Mouse (Mus musculus): Measurements from ENCODE around the gene Igfn1. TPM values are rescaled to one million over a fixed set of nuclear protein-coding genes. Genes with fewer than 3 reads are reported as not detected.

Igfn1 gene
- polyA plus RNA-seq, 1 experiment from 2014 or later, result not detected

GRCm38 (mm10) chr1:136017907-136018313 is 11.8 kb upstream of the Igfn1 start:
- Histone ChIP-seq H3K4me2 (ENCODE audit: low read depth, low read length) (peak overlapping the region; percentile 87), H3K27ac (replicated peaks; ENCODE audit: low read depth, low read length) (peak overlapping the region; percentile 68; the same call in 1 of the 2 replicates), H3K9ac (replicated peaks; ENCODE audit: low read length) (peak overlapping the region; percentile 83), H3K36me3 (replicated peaks; ENCODE audit: control insufficient read depth, insufficient read depth, low read depth, low read length) (peaks cover 4% of the 10 kb centered on the region), H3K27me3 (ENCODE audit: control insufficient read depth, insufficient read depth, low read length) (no peaks in the 10 kb centered on the region), H3K4me3 (ENCODE audit: low read depth, low read length) (peak overlapping the region; percentile 74), H3K9me3 (replicated peaks; ENCODE audit: control insufficient read depth, low read length) (no peaks in the 10 kb centered on the region), H3K4me1 (ENCODE audit: control insufficient read depth, insufficient read depth, low read length) (no peaks in the 10 kb centered on the region)
- DNase-seq (ENCODE audit: low spot score) (peak; percentile 99), ATAC-seq (replicated peaks; ENCODE audit: insufficient number of reproducible peaks, low FRiP score, low TSS enrichment, low read depth) (peak; percentile 98)
- 0% methylated on average over 22 of the region's 22 CpGs for WGBS

GRCm38 (mm10) chr1:136017307-136017706 is 11.2 kb upstream of the Igfn1 start:
- peak; percentile 61; the same call in 1 of the 2 replicates for ATAC-seq (replicated peaks; ENCODE audit: insufficient number of reproducible peaks, low FRiP score, low TSS enrichment, low read depth)
- H3K27ac ChIP-seq (replicated peaks; ENCODE audit: low read depth, low read length), result no peak overlapping the region; the same call in 1 of the 2 replicates
- WGBS, result 49% methylated on average over 2 of the region's 2 CpGs
- H3K27me3 ChIP-seq (ENCODE audit: control insufficient read depth, insufficient read depth, low read length), result no peaks in the 10 kb centered on the region
- peaks cover 4% of the 10 kb centered on the region for H3K36me3 ChIP-seq (replicated peaks; ENCODE audit: control insufficient read depth, insufficient read depth, low read depth, low read length)
- no peak overlapping the region for H3K4me2 ChIP-seq (ENCODE audit: low read depth, low read length)
- no peak overlapping the region for H3K4me3 ChIP-seq (ENCODE audit: low read depth, low read length)
- no peaks in the 10 kb centered on the region for H3K4me1 ChIP-seq (ENCODE audit: control insufficient read depth, insufficient read depth, low read length)
- H3K9me3 ChIP-seq (replicated peaks; ENCODE audit: control insufficient read depth, low read length), result no peaks in the 10 kb centered on the region
- no peak overlapping the region for H3K9ac ChIP-seq (replicated peaks; ENCODE audit: low read length)
- DNase-seq (ENCODE audit: low spot score), result peak; percentile 59

GRCm38 (mm10) chr1:136014796-136015502 is 8.8 kb upstream of the Igfn1 start:
- no peak for ATAC-seq (replicated peaks; ENCODE audit: insufficient number of reproducible peaks, low FRiP score, low TSS enrichment, low read depth)
- WGBS, result 80% methylated on average over 2 of the region's 2 CpGs

GRCm38 (mm10) chr1:136013513-136013912 is 7.4 kb upstream of the Igfn1 start:
- Histone ChIP-seq H3K9ac (replicated peaks; ENCODE audit: low read length) (no peak overlapping the region), H3K4me2 (ENCODE audit: low read depth, low read length) (no peak overlapping the region), H3K4me1 (ENCODE audit: control insufficient read depth, insufficient read depth, low read length) (no peaks in the 10 kb centered on the region), H3K4me3 (ENCODE audit: low read depth, low read length) (no peak overlapping the region), H3K9me3 (replicated peaks; ENCODE audit: control insufficient read depth, low read length) (no peaks in the 10 kb centered on the region), H3K27ac (replicated peaks; ENCODE audit: low read depth, low read length) (no peak overlapping the region), H3K36me3 (replicated peaks; ENCODE audit: control insufficient read depth, insufficient read depth, low read depth, low read length) (no peaks in the 10 kb centered on the region), H3K27me3 (ENCODE audit: control insufficient read depth, insufficient read depth, low read length) (no peaks in the 10 kb centered on the region)
- ATAC-seq (replicated peaks; ENCODE audit: insufficient number of reproducible peaks, low FRiP score, low TSS enrichment, low read depth) (no peak), DNase-seq (ENCODE audit: low spot score) (no peak)
- 74% methylated on average over 4 of the region's 4 CpGs for WGBS

More at GRCm38 (mm10) chr1:136014796-136015502, 8.8 kb upstream of the Igfn1 start:
- no peak overlapping the region for H3K27ac ChIP-seq (replicated peaks; ENCODE audit: low read depth, low read length)
- DNase-seq (ENCODE audit: low spot score), result no peak
- no peak overlapping the region for H3K4me3 ChIP-seq (ENCODE audit: low read depth, low read length)
- H3K36me3 ChIP-seq (replicated peaks; ENCODE audit: control insufficient read depth, insufficient read depth, low read depth, low read length), result no peaks in the 10 kb centered on the region
- no peaks in the 10 kb centered on the region for H3K27me3 ChIP-seq (ENCODE audit: control insufficient read depth, insufficient read depth, low read length)
- H3K4me2 ChIP-seq (ENCODE audit: low read depth, low read length), result no peak overlapping the region
- no peaks in the 10 kb centered on the region for H3K9me3 ChIP-seq (replicated peaks; ENCODE audit: control insufficient read depth, low read length)
- no peaks in the 10 kb centered on the region for H3K4me1 ChIP-seq (ENCODE audit: control insufficient read depth, insufficient read depth, low read length)
- no peak overlapping the region for H3K9ac ChIP-seq (replicated peaks; ENCODE audit: low read length)

GRCm38 (mm10) chr1:136010247-136010646 is 4.1 kb upstream of the Igfn1 start:
- no peaks in the 10 kb centered on the region for H3K36me3 ChIP-seq (replicated peaks; ENCODE audit: control insufficient read depth, insufficient read depth, low read depth, low read length)

GRCm38 (mm10) chr1:136008159-136008533 is 2.0 kb upstream of the Igfn1 start:
- ATAC-seq (replicated peaks; ENCODE audit: insufficient number of reproducible peaks, low FRiP score, low TSS enrichment, low read depth), result no peak
- Histone ChIP-seq H3K9ac (replicated peaks; ENCODE audit: low read length) (no peak overlapping the region), H3K4me2 (ENCODE audit: low read depth, low read length) (peak overlapping the region; percentile 76), H3K27me3 (ENCODE audit: control insufficient read depth, insufficient read depth, low read length) (0 out of 2 replicates have a peak, but pooled peaks cover 4% of the 10 kb centered on the region), H3K4me3 (ENCODE audit: low read depth, low read length) (peak overlapping the region; percentile 44; the same call in 1 of the 2 replicates), H3K9me3 (replicated peaks; ENCODE audit: control insufficient read depth, low read length) (no peaks in the 10 kb centered on the region), H3K4me1 (ENCODE audit: control insufficient read depth, insufficient read depth, low read length) (no peaks in the 10 kb centered on the region), H3K27ac (replicated peaks; ENCODE audit: low read depth, low read length) (no peak overlapping the region), H3K36me3 (replicated peaks; ENCODE audit: control insufficient read depth, insufficient read depth, low read depth, low read length) (no peaks in the 10 kb centered on the region)
- WGBS, result 20% methylated on average over 8 of the region's 8 CpGs
- no peak for DNase-seq (ENCODE audit: low spot score)

More at GRCm38 (mm10) chr1:136010247-136010646, 4.1 kb upstream of the Igfn1 start:
- H3K9me3 ChIP-seq (replicated peaks; ENCODE audit: control insufficient read depth, low read length), result no peaks in the 10 kb centered on the region
- H3K4me2 ChIP-seq (ENCODE audit: low read depth, low read length), result no peak overlapping the region
- ATAC-seq (replicated peaks; ENCODE audit: insufficient number of reproducible peaks, low FRiP score, low TSS enrichment, low read depth), result no peak
- H3K27ac ChIP-seq (replicated peaks; ENCODE audit: low read depth, low read length), result no peak overlapping the region
- WGBS, result 87% methylated on average over 4 of the region's 4 CpGs
- no peaks in the 10 kb centered on the region for H3K4me1 ChIP-seq (ENCODE audit: control insufficient read depth, insufficient read depth, low read length)
- no peak overlapping the region for H3K4me3 ChIP-seq (ENCODE audit: low read depth, low read length)
- H3K27me3 ChIP-seq (ENCODE audit: control insufficient read depth, insufficient read depth, low read length), result 0 out of 2 replicates have a peak, but pooled peaks cover 4% of the 10 kb centered on the region
- no peak for DNase-seq (ENCODE audit: low spot score)
- no peak overlapping the region for H3K9ac ChIP-seq (replicated peaks; ENCODE audit: low read length)

GRCm38 (mm10) chr1:136007211-136008158 is 1.3 kb upstream of the Igfn1 start, which contains the start of gene Tmem9:
Gene Tmem9, plus strand, starts transcription at chr1:136008150.
- Histone ChIP-seq H3K4me2 (ENCODE audit: low read depth, low read length) (peak within 1 kb of the TSS; percentile 76), H3K36me3 (replicated peaks; ENCODE audit: control insufficient read depth, insufficient read depth, low read depth, low read length) (no peaks in the 10 kb centered on the region), H3K4me3 (ENCODE audit: low read depth, low read length) (peak within 1 kb of the TSS; percentile 44), H3K4me1 (ENCODE audit: control insufficient read depth, insufficient read depth, low read length) (no peaks in the 10 kb centered on the region), H3K9me3 (replicated peaks; ENCODE audit: control insufficient read depth, low read length) (no peaks in the 10 kb centered on the region), H3K27me3 (ENCODE audit: control insufficient read depth, insufficient read depth, low read length) (0 out of 2 replicates have a peak, but pooled peaks cover 4% of the 10 kb centered on the region), H3K27ac (replicated peaks; ENCODE audit: low read depth, low read length) (no peak within 1 kb of the TSS), H3K9ac (replicated peaks; ENCODE audit: low read length) (peak within 1 kb of the TSS; percentile 41)
- peak; percentile 81 for DNase-seq (ENCODE audit: low spot score)
- ATAC-seq (replicated peaks; ENCODE audit: insufficient number of reproducible peaks, low FRiP score, low TSS enrichment, low read depth), result peak; percentile 85
- WGBS, result 3% methylated on average over 37 of the region's 37 CpGs
